Mouse (Mus musculus): ENCODE measurements around the gene Gm1043. TPM values are rescaled to one million over a fixed set of nuclear protein-coding genes. Genes with fewer than 3 reads are reported as not detected.

Gene Gm1043
- polyA plus RNA-seq, 2 experiments = 0.96 TPM; not detected in 1

DNA sequence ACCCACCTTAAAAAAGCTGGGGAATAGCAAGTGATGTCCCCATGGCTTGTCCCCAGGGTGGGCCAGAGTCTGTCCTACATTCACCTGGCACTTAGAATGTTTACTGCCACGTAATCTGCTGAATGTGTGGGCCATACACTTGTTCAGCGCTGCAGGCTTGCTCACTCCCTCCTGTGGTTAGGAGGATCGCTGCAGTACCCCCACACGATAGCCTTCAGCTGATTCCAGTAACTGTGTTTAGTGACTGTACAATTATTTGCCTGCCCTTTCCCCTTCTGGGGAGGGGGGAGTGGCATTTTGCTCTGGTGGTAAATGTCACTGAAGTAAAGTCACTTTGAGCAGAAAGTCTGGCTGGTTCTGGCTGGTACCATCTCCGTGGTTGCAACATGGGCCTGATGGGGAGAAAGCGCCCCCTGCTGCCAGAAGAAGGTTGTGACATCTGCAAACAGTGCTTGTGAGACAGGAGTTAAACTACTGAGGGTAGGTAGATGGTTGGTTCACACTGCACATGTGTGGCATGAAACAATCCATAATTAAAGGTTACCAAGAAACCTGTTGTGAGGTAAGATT is 24.2 kb downstream of the Gm1043 start:
- no peak overlapping the region for H3K4me2 ChIP-seq (replicated peaks; ENCODE audit: low read depth, low read length, severe bottlenecking)
- no peak overlapping the region for H3K9ac ChIP-seq (ENCODE audit: low read depth, low read length, severe bottlenecking)
- TF ChIP-seq POLR2A (IDR thresholded peaks at IDR 0.05; ENCODE audit: borderline replicate concordance, extremely low read depth, insufficient read depth, insufficient read length) = no peak
- no peaks in the 10 kb centered on the region for H3K9me3 ChIP-seq (ENCODE audit: control insufficient read depth, low read length)
- WGBS = 35% methylated on average over 6 of the region's 6 CpGs
- no peaks in the 10 kb centered on the region for H3K4me1 ChIP-seq (ENCODE audit: control insufficient read depth, insufficient read depth, low read length)
- DNase-seq (ENCODE audit: low spot score) (peak; percentile 6), ATAC-seq (ENCODE audit: low FRiP score, low read depth) (no peak)
- H3K27me3 ChIP-seq (ENCODE audit: control insufficient read depth, insufficient read depth, low read length) = no peaks in the 10 kb centered on the region
- H3K36me3 ChIP-seq (ENCODE audit: control insufficient read depth, insufficient read depth, low read length) = no peaks in the 10 kb centered on the region
- no peak overlapping the region for H3K4me3 ChIP-seq (replicated peaks; ENCODE audit: low read length)
- no peak overlapping the region for H3K27ac ChIP-seq (replicated peaks; ENCODE audit: low read depth, low read length)

DNA sequence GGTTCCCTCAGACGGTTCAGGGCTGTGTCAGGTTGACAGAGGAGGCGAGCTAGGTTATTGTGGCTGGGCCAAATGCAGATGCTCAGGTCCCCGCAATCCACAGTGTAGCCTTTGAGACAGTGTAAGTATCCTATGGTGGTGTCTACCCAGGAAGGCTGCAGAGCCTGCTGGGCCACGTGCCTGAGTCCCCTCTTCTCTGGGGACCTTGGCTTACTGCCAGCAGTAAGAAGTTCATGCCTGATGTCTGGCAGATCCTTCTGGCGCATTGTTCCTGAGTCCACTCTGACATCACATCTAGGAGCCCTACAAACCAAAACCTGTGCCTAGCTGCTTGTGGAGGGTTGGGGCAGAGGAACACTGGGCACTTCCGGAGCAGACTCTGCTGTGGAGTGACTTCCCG is 27.2 kb downstream of the Gm1043 start:
- no peaks in the 10 kb centered on the region for H3K27me3 ChIP-seq (ENCODE audit: control insufficient read depth, insufficient read depth, low read length)
- H3K27ac ChIP-seq (replicated peaks; ENCODE audit: low read depth, low read length) = no peak overlapping the region
- 71% methylated on average over 7 of the region's 7 CpGs for WGBS
- H3K4me2 ChIP-seq (replicated peaks; ENCODE audit: low read depth, low read length, severe bottlenecking) = no peak overlapping the region
- H3K36me3 ChIP-seq (ENCODE audit: control insufficient read depth, insufficient read depth, low read length) = no peaks in the 10 kb centered on the region
- H3K9ac ChIP-seq (ENCODE audit: low read depth, low read length, severe bottlenecking) = no peak overlapping the region
- H3K4me3 ChIP-seq (replicated peaks; ENCODE audit: low read length) = no peak overlapping the region
- H3K4me1 ChIP-seq (ENCODE audit: control insufficient read depth, insufficient read depth, low read length) = no peaks in the 10 kb centered on the region
- DNase-seq (ENCODE audit: low spot score) = no peak
- no peak for ATAC-seq (ENCODE audit: low FRiP score, low read depth)
- no peak for TF ChIP-seq POLR2A (IDR thresholded peaks at IDR 0.05; ENCODE audit: borderline replicate concordance, extremely low read depth, insufficient read depth, insufficient read length)
- no peaks in the 10 kb centered on the region for H3K9me3 ChIP-seq (ENCODE audit: control insufficient read depth, low read length)

DNA sequence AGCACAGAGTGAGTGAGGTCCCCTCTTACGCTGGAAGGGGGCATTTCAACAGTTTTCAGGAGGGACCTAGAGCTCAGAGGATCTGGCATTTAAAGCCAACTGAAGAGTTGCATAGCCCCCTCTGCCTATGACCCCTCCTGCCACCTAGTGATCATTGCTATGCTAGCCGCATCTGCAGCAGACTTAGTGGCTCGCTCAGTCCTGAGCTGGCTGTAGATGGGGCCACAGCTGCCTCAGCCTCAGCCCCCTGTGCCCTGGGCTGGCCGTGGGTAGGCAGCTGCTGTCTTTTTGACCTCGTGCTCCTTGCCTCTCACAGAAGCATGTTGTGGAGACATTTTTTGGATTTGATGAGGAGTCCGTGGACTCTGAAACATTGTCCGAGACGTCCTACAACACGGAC is 32.0 kb downstream of the Gm1043 start:
- no peaks in the 10 kb centered on the region for H3K27me3 ChIP-seq (ENCODE audit: control insufficient read depth, insufficient read depth, low read length)
- 62% methylated on average over 9 of the region's 9 CpGs for WGBS
- no peak for TF ChIP-seq POLR2A (IDR thresholded peaks at IDR 0.05; ENCODE audit: borderline replicate concordance, extremely low read depth, insufficient read depth, insufficient read length)
- H3K27ac ChIP-seq (replicated peaks; ENCODE audit: low read depth, low read length) = no peak overlapping the region
- ATAC-seq (ENCODE audit: low FRiP score, low read depth) (no peak), DNase-seq (ENCODE audit: low spot score) (no peak)
- H3K4me2 ChIP-seq (replicated peaks; ENCODE audit: low read depth, low read length, severe bottlenecking) = no peak overlapping the region
- no peak overlapping the region for H3K9ac ChIP-seq (ENCODE audit: low read depth, low read length, severe bottlenecking)
- H3K9me3 ChIP-seq (ENCODE audit: control insufficient read depth, low read length) = no peaks in the 10 kb centered on the region
- H3K36me3 ChIP-seq (ENCODE audit: control insufficient read depth, insufficient read depth, low read length) = no peaks in the 10 kb centered on the region
- no peaks in the 10 kb centered on the region for H3K4me1 ChIP-seq (ENCODE audit: control insufficient read depth, insufficient read depth, low read length)
- H3K4me3 ChIP-seq (replicated peaks; ENCODE audit: low read length) = no peak overlapping the region

DNA sequence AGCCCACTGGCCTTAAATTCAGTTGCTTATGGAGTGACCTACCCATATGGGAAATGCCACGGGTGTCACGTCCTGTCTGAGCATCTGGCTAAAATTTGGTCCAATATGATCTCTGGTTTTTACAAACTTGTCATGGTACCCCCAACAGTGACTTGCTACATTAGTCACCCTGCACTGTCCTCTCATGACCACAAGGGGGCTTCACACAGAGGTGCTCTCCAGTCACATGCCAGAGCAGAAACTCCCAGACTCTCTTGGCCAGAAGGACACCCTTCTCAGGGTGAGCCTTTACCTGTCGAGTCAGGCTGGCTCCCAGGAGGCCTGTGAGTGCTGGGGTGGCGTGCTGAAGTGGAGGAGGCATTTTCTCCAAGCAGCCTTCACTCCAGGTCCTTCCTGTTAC is 33.1 kb downstream of the Gm1043 start:
- Histone ChIP-seq H3K9ac (ENCODE audit: low read depth, low read length, severe bottlenecking) (no peak overlapping the region), H3K27ac (replicated peaks; ENCODE audit: low read depth, low read length) (no peak overlapping the region), H3K27me3 (ENCODE audit: control insufficient read depth, insufficient read depth, low read length) (no peaks in the 10 kb centered on the region), H3K4me1 (ENCODE audit: control insufficient read depth, insufficient read depth, low read length) (no peaks in the 10 kb centered on the region), H3K9me3 (ENCODE audit: control insufficient read depth, low read length) (no peaks in the 10 kb centered on the region), H3K36me3 (ENCODE audit: control insufficient read depth, insufficient read depth, low read length) (no peaks in the 10 kb centered on the region), H3K4me2 (replicated peaks; ENCODE audit: low read depth, low read length, severe bottlenecking) (no peak overlapping the region), H3K4me3 (replicated peaks; ENCODE audit: low read length) (no peak overlapping the region)
- TF ChIP-seq POLR2A (IDR thresholded peaks at IDR 0.05; ENCODE audit: borderline replicate concordance, extremely low read depth, insufficient read depth, insufficient read length) = no peak
- DNase-seq (ENCODE audit: low spot score) = peak; percentile 16
- WGBS = 51% methylated on average over 4 of the region's 4 CpGs
- ATAC-seq (ENCODE audit: low FRiP score, low read depth) = no peak

DNA sequence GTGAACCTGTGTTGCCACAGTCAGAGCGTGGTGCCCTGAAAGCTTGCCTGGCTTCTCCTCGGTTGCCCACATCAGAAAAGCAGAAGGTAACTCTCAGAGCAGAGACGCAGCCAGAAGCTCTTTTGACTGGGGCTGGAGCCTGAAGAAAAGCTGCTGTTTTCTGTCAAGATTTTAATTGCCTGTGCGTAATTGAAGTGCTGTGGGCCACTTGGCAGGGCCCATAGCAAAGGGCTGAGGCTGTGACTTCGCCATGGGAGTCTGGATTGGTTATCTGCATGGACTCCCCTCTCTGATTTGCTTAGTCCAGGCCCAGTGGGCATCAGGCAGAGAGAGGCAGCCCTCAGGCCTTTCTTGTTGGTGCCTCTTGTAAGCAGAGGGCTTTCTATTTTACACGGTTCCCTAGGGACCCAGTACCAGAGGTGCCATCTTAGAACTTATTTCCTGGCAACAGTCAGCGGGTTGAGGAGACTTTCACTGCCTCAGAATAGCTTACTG is 36.1 kb downstream of the Gm1043 start:
- no peaks in the 10 kb centered on the region for H3K27me3 ChIP-seq (ENCODE audit: control insufficient read depth, insufficient read depth, low read length)
- no peak for TF ChIP-seq POLR2A (IDR thresholded peaks at IDR 0.05; ENCODE audit: borderline replicate concordance, extremely low read depth, insufficient read depth, insufficient read length)

More for the DNA sequence above, 36.1 kb downstream of the Gm1043 start:
- Histone ChIP-seq H3K9ac (ENCODE audit: low read depth, low read length, severe bottlenecking) (no peak overlapping the region), H3K4me1 (ENCODE audit: control insufficient read depth, insufficient read depth, low read length) (no peaks in the 10 kb centered on the region), H3K9me3 (ENCODE audit: control insufficient read depth, low read length) (no peaks in the 10 kb centered on the region), H3K27ac (replicated peaks; ENCODE audit: low read depth, low read length) (no peak overlapping the region), H3K36me3 (ENCODE audit: control insufficient read depth, insufficient read depth, low read length) (no peaks in the 10 kb centered on the region), H3K4me2 (replicated peaks; ENCODE audit: low read depth, low read length, severe bottlenecking) (no peak overlapping the region), H3K4me3 (replicated peaks; ENCODE audit: low read length) (no peak overlapping the region)
- DNase-seq (ENCODE audit: low spot score) = no peak
- ATAC-seq (ENCODE audit: low FRiP score, low read depth) = no peak
- WGBS = 53% methylated on average over 7 of the region's 7 CpGs
